Mouse (Mus musculus): ENCODE measurements around the gene Hs6st2.

The Hs6st2 gene

DNA sequence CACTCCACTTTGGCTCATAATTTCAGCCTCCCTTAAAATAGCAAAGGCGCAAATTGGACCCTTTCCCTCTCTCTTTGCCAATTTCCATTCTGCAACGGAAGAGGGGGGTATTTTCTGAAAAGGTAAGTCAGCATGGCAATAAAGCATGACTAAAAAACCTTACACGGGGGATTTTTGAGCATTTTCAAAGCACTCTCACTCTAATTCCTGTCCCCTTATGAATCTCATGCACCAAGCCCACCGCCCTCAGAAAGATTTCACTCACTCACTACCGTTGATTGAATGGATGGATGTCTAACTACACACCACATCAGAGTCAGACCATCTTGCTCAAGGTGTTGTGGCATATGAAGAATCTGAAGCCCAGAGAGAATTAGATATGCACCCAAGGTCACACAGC lies at the start of gene Hs6st2:
Gene Hs6st2 (minus strand): TSS at position 101 of the 400 bp plus-strand sequence.
- Histone ChIP-seq H3K36me3 (ENCODE audit: control insufficient read depth, insufficient read depth, low read length, poor library complexity, severe bottlenecking) (no peaks in the 10 kb centered on the region), H3K27me3 (ENCODE audit: control insufficient read depth, insufficient read depth, low read length, poor library complexity, severe bottlenecking) (no peaks in the 10 kb centered on the region)
- DNase-seq (ENCODE audit: low read depth, low spot score), result no peak

DNA sequence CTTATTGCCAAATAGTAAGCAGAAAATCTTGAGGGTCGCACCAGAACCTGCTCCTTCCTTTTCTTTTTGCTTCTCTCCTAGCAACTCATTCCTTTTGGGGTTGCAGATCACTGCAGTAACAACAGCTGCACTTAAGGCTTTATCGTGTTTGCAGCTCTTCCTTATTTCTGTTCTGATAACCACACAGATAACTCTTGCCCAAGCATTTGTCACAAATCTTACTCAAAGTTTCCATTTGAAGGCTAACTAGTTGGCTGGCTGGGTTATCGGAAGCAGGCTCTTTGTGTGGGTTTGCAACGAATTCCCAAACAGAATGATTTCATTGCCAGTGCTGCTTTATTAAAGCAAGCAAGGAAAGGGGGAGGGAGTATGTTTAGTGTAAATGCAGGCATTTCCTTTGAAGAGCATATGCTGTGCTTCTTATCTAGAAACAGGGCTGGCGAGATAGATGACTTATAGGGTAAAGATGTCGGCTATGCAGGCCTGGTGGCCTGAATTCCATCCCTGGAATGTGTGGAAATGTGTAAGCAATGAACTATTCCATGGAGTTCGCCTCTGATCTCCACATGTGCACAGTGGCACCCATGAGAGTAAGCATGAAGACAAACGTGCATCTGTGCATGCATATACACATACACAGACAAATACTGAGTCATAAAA lies 32.6 kb upstream of the Hs6st2 start:
- Histone ChIP-seq H3K27me3 (ENCODE audit: control insufficient read depth, insufficient read depth, low read length, poor library complexity, severe bottlenecking) (no peaks in the 10 kb centered on the region), H3K36me3 (ENCODE audit: control insufficient read depth, insufficient read depth, low read length, poor library complexity, severe bottlenecking) (no peaks in the 10 kb centered on the region)
- DNase-seq (ENCODE audit: low read depth, low spot score), result no peak

DNA sequence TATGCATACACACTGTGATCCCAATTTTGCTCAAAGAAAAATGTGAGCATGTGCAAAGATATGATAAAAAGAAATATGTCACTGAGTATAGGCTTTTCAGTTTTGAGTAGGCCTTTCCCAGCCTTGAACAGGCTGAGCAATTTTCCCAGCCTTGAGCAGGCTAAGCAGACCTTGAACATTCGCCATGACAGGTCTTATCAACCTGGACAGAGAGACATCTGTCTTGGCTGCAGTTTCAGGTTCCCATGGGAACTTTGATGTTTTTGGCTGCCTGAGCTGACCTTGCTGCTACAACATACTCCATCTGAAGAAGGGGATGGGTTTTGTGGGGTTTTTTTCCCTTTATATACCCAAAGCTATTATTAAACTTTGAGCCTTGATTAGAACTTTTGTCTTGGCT lies 31.3 kb upstream of the Hs6st2 start:
- Histone ChIP-seq H3K27me3 (ENCODE audit: control insufficient read depth, insufficient read depth, low read length, poor library complexity, severe bottlenecking) (no peaks in the 10 kb centered on the region), H3K36me3 (ENCODE audit: control insufficient read depth, insufficient read depth, low read length, poor library complexity, severe bottlenecking) (no peaks in the 10 kb centered on the region)
- no peak for DNase-seq (ENCODE audit: low read depth, low spot score)

DNA sequence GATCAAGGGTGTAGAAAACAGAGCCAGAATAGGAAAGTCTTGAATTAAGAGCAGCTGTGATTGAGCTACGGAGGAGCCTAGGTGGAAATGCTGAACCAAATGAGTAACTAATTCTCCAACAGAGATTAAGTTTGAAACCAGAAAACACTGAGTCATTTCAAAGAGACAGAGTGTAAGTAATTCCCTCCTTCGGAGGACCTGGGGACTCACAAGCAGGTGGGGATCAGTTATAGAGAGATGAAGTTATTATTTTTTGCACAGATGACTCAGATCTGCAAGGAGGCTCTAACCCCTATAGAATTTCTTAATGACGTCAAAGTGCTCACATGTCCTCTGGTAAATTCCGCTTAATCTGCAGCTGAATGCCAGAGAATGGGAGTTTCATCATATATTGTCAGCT lies 21.2 kb upstream of the Hs6st2 start:
- no peak for DNase-seq (ENCODE audit: low read depth, low spot score)
- H3K36me3 ChIP-seq (ENCODE audit: control insufficient read depth, insufficient read depth, low read length, poor library complexity, severe bottlenecking), result no peaks in the 10 kb centered on the region
- no peaks in the 10 kb centered on the region for H3K27me3 ChIP-seq (ENCODE audit: control insufficient read depth, insufficient read depth, low read length, poor library complexity, severe bottlenecking)

DNA sequence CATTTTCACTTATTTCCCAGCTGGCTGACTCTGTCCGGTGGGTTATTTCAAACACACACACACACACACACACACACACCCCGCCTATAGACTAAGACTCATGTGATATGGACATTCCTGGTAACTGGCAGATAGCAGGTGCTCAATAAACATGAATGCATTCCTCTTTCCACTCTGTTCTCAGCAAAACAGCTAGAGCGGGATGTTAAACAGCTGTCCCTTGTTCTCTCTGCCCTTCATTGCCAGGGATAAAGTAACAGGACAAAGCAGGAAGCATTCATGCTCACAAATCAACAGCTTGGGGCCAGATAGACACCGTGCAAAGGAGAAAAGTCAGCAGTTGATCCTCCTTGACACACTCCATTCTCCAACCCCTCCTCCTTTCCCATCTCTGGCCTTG lies 17.4 kb upstream of the Hs6st2 start:
- DNase-seq (ENCODE audit: low read depth, low spot score), result no peak
- Histone ChIP-seq H3K27me3 (ENCODE audit: control insufficient read depth, insufficient read depth, low read length, poor library complexity, severe bottlenecking) (no peaks in the 10 kb centered on the region), H3K36me3 (ENCODE audit: control insufficient read depth, insufficient read depth, low read length, poor library complexity, severe bottlenecking) (no peaks in the 10 kb centered on the region)

DNA sequence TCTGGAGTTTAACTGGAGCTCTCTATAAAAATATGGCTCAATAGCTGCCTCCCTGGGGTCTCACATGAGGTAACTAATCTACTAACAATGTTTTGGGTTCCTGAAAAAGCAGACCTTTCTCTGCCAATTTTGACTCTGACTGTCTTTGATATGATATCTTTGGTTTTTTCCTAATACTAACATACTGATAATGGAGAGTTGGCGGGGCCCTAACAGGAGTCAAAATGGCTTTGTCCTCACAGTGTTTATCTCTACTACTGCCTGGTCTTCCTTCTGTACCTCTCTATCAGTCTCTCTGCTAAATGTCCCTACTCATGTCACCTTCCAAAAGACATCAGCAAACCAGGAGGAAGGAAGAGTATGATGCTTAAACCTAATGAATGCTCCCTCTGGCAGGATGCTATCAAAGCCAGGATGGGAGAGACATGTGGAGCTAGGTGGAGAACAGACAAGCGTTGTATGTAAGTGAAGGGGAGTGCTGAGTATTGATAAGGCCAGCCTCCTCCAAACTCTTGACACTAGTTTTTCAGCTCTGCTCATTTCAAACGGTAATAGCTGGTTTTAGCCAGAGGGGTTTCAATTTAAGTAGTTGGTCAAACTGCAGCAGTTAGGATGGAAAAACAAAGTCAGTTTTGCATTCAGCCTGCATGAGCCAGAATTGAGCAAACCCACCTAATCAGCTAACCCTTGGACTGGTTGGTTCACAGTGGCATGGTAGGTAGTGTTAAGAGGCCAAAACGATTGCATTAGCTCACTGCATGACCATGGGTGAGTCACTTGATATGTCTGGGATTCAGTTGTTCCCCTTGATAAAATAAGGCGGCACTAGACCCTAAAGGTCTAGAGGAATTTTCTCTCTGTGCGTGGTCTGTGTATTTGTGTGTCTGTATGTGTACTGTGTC lies 4.6 kb upstream of the Hs6st2 start:
- no peaks in the 10 kb centered on the region for H3K36me3 ChIP-seq (ENCODE audit: control insufficient read depth, insufficient read depth, low read length, poor library complexity, severe bottlenecking)
- no peaks in the 10 kb centered on the region for H3K27me3 ChIP-seq (ENCODE audit: control insufficient read depth, insufficient read depth, low read length, poor library complexity, severe bottlenecking)
- DNase-seq (ENCODE audit: low read depth, low spot score), result no peak

DNA sequence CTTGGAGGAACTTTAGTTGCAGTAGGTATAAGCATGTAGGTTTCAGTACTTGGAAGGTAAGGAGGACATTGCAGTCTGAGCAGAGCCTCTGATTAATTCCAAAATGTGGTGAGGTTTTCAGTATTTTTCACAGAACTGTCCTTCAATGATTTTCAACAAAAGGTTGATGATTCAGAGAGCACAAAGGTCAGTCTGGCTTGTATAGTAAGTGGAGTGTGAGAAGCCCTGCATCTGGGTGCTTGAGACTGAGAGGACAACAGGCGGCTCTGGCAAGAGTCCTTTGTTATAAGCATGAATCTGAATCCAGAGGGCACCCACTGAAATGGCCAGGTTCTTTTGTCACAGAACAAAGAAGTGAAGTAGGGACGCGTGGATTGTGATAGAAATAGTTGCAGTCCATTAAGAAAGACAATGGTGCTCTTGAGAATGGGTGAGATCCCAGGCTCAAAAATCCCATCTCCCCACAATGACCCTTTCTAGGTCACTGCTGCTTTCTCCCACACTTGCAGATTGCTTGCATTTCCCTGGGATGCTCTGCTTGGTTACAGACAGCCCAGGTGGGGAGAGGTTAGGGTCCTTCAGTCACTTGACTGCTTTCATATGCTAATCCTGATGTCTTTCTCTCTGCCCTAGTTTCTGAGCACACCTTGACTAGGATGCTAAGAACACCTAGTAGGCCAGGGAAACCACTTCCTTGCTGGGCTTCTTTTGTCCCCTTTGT lies 2.8 kb upstream of the Hs6st2 start:
- no peak for DNase-seq (ENCODE audit: low read depth, low spot score)
- Histone ChIP-seq H3K36me3 (ENCODE audit: control insufficient read depth, insufficient read depth, low read length, poor library complexity, severe bottlenecking) (no peaks in the 10 kb centered on the region), H3K27me3 (ENCODE audit: control insufficient read depth, insufficient read depth, low read length, poor library complexity, severe bottlenecking) (no peaks in the 10 kb centered on the region)

DNA sequence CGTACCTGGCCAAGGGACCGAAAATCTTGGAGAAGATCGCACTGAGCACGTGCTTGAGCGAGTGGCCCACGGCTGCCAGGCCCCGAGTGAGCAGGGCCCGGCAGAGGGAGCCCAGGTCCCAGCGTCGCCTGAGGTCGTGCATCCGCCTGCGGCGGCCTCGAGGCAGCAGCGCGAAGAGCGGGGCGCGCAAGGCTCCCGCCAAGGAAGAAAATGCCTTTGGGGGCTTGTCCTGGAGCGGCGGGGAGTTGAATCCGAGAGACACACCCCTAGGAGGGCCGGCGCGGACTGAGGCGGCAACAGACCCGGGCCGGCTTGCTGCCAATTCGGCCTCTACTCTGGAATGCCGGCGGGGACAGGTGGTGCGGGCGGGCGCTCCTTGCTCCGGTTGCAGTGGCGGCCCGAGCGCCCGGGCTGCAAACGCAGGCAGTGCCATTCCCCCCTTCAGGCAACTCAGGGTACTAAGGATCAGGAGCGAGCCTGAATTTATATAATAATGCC lies 437 bp downstream of the Hs6st2 start:
- no peak for DNase-seq (ENCODE audit: low read depth, low spot score)
- Histone ChIP-seq H3K27me3 (ENCODE audit: control insufficient read depth, insufficient read depth, low read length, poor library complexity, severe bottlenecking) (no peaks in the 10 kb centered on the region), H3K36me3 (ENCODE audit: control insufficient read depth, insufficient read depth, low read length, poor library complexity, severe bottlenecking) (no peaks in the 10 kb centered on the region)

DNA sequence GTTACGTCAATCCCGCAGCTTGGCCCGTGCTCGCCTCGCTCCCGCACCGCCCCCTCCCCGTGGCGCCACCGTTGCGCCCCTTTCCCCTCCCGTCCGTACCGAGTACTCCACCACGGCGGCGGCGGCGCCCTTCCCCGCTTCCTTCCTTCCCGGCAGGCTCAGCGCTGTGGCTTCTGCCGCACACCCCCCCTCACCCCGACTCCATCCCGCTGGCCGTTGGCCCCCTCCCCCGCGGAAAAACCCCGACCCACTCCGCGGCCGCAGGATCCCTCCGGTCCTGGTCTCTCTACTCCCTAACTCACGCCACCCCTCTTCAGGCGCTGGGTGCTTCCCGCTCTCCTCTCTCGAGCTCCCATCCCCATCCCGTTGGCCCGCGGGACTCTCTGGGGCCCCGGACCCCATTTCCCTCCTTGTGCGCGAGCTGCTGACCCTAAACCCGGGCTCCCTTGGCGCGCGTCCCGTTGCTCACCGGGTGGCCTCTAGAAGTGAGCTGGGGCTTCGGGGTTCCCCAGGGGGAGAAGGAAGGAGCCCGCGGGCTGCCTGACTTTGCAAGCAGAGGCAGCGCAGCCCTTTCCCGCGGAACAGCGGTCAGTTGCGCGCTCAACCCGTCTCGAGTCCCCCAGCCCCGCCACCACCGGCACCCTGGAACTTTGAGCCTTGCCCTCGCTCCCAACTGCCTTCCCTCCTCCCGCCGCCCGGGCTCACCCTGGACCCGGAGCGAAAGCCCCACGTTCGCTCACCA lies 1.1 kb downstream of the Hs6st2 start:
- Histone ChIP-seq H3K36me3 (ENCODE audit: control insufficient read depth, insufficient read depth, low read length, poor library complexity, severe bottlenecking) (no peaks in the 10 kb centered on the region), H3K27me3 (ENCODE audit: control insufficient read depth, insufficient read depth, low read length, poor library complexity, severe bottlenecking) (no peaks in the 10 kb centered on the region)
- DNase-seq (ENCODE audit: low read depth, low spot score), result no peak

DNA sequence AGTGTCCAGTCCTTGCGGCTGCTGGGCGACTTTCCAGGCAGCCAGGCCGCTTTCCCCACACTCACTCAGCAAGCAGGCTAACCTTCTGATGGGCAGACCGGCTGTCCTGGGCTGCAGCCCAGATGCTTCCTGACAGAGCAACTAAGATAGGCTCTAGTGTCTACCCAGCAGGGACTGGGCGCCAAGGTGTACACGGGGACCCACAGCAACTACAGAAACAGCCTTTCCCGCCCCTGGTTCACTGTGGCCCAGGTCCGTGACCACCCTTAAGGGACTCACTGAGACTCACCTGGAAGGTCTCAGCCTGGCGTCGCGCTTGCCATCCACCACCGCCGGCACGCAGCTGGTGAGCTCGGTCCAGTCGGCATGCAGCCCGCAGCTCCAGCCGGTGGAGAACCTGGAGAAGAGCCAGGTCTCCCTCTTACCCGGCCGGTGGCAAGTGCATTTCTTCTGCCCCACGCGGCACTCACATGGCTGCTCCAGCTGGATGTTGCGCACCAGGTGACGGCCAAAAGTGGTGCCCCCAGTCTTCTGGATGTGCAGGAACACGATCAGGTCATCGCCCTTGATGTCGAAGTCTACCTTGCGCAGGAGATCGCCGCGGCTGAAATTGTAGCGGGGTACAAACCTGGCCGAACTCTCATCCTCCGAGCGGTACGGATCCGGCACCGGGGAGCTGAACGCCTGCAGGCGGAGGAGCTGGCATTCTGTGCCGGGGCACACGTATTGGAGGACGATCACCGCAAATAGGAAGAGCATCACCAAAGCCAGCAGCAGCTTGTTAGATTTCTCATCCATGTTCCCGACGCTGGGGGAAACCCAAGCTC lies 1.8 kb downstream of the Hs6st2 start:
- no peaks in the 10 kb centered on the region for H3K27me3 ChIP-seq (ENCODE audit: control insufficient read depth, insufficient read depth, low read length, poor library complexity, severe bottlenecking)
- H3K36me3 ChIP-seq (ENCODE audit: control insufficient read depth, insufficient read depth, low read length, poor library complexity, severe bottlenecking), result no peaks in the 10 kb centered on the region
- no peak for DNase-seq (ENCODE audit: low read depth, low spot score)

DNA sequence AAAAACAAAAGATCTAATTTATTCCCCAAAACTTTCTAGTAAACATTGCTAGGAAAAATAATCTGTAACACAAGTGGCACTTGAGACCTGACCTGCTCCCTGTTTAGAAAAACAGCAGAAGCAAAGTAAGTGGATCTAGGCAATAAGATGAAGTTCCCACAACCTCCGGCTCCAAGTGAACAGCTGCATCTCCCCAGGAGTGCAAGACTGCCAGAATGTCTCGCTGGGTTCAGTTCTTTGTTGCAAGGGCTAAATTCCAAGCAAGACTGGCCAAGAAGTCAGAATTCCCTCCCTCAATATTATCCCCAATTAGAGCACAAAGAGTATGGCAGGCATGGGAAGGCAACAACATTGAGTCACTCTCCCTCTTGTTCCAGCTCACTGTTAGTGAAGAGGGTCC lies 23.4 kb downstream of the Hs6st2 start:
- no peaks in the 10 kb centered on the region for H3K27me3 ChIP-seq (ENCODE audit: control insufficient read depth, insufficient read depth, low read length, poor library complexity, severe bottlenecking)
- DNase-seq (ENCODE audit: low read depth, low spot score), result no peak
- H3K36me3 ChIP-seq (ENCODE audit: control insufficient read depth, insufficient read depth, low read length, poor library complexity, severe bottlenecking), result no peaks in the 10 kb centered on the region

DNA sequence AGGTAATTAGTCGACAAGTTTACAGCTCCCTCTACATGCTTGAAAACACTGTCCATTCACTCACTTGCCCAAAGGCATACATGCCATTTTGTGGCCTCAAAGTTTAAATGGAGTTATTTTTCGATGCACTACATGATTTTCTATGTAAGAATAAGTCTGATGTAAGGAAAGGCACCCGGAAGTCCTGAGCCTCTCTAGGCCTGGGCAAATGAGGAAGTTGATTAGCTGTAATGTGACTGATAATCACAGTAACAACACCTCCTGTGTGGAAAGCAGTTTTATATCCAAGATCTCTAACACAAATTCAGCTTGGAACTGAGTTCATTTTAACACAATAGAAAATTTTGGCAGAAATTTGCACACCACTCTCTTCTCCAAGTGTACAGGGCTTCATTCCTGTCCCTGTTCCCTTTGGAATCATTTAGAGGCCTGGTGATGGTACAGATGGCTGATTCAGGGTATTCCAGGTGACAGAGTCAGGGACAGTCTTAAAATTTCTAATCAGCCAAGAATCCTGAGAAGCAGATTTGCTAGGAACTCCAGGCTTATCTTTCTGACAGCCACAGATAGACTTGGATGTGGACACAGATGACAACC lies 38.9 kb downstream of the Hs6st2 start:
- DNase-seq (ENCODE audit: low read depth, low spot score), result no peak
- Histone ChIP-seq H3K36me3 (ENCODE audit: control insufficient read depth, insufficient read depth, low read length, poor library complexity, severe bottlenecking) (no peaks in the 10 kb centered on the region), H3K27me3 (ENCODE audit: control insufficient read depth, insufficient read depth, low read length, poor library complexity, severe bottlenecking) (no peaks in the 10 kb centered on the region)

DNA sequence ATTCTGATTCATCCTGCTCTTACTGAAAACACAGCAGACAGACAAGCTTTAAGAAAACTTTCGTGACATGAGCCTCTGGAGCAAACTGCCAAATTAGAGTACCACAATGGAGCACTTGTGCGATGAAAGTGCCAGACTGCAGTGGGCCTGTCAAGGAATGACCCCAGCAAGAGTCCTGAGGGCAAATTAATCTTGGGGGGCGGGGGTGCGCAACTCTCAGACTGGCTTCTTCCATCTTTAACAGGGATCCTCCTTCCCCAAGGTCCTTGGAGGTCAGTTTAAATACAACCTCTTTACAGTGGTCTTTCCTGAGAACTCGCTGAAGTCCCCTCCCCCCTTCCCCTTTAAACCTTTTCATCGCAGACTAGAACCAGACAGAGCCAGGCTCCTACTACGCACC lies 45.9 kb downstream of the Hs6st2 start:
- no peak for DNase-seq (ENCODE audit: low read depth, low spot score)
- no peaks in the 10 kb centered on the region for H3K36me3 ChIP-seq (ENCODE audit: control insufficient read depth, insufficient read depth, low read length, poor library complexity, severe bottlenecking)
- H3K27me3 ChIP-seq (ENCODE audit: control insufficient read depth, insufficient read depth, low read length, poor library complexity, severe bottlenecking), result no peaks in the 10 kb centered on the region
